Mouse (Mus musculus) lung, postnatal 0 days (tissue): ENCODE measurements around the gene Lin28b. TPM values are rescaled to one million over a fixed set of nuclear protein-coding genes. Genes with fewer than 3 reads are reported as not detected.

ENCODE experiments used
- ATAC-seq: fragments of 200-750 bp; cut with Nextera tagmentation; 2 replicates; pipeline ENCODE4 v1.8.0; 2017; ENCODE audit warnings: moderate library complexity
- DNase-seq: peaks from one replicate; pipeline ENCODE4 v3.0.0-alpha.2; 2016; ENCODE audit warnings: low spot score
- H3K27ac ChIP-seq: fragments of 300-500 bp; sonication (generic); 2 replicates; pipeline ENCODE4 v1.5.1; 2014; ENCODE audit warnings: antibody characterized with exemption, mild to moderate bottlenecking, low read length, mixed read lengths
- H3K27me3 ChIP-seq: fragments of 300-500 bp; sonication (generic); replicated peaks from 2 replicates; pipeline ENCODE4 v1.6.1; 2014; ENCODE audit warnings: low read length, mixed read lengths; ENCODE audit not compliant: insufficient read depth
- H3K36me3 ChIP-seq: fragments of 300-500 bp; sonication (generic); 2 replicates; pipeline ENCODE4 v1.6.1; 2014; ENCODE audit warnings: low read length, mixed read lengths; ENCODE audit not compliant: insufficient read depth
- H3K4me1 ChIP-seq: fragments of 300-500 bp; sonication (generic); 2 replicates; pipeline ENCODE4 v1.6.1; 2014; ENCODE audit warnings: antibody characterized with exemption, low read depth, low read length, mixed read lengths; ENCODE audit not compliant: insufficient read depth
- H3K4me2 ChIP-seq: fragments of 300-500 bp; sonication (generic); replicated peaks from 2 replicates; pipeline ENCODE4 v1.6.1; 2014; ENCODE audit warnings: low read depth, mild to moderate bottlenecking, low read length, moderate library complexity, mixed read lengths
- H3K4me3 ChIP-seq: fragments of 300-500 bp; sonication (generic); 2 replicates; pipeline ENCODE4 v1.5.1; 2014; ENCODE audit warnings: low read depth, low read length
- H3K9ac ChIP-seq: fragments of 300-500 bp; sonication (generic); replicated peaks from 2 replicates; pipeline ENCODE4 v1.6.1; 2014; ENCODE audit warnings: low read depth, mild to moderate bottlenecking
- H3K9me3 ChIP-seq: fragments of 300-500 bp; sonication (generic); 2 replicates; pipeline ENCODE4 v1.6.1; 2016; ENCODE audit warnings: low read length, mixed read lengths
- CTCF ChIP-seq: IDR thresholded peaks from 2 replicates; pipeline ENCODE4 v1.5.1; 2016; ENCODE audit warnings: antibody characterized with exemption, mild to moderate bottlenecking
- EP300 ChIP-seq: IDR thresholded peaks from 2 replicates; pipeline ENCODE4 v1.6.1; 2016; ENCODE audit warnings: antibody characterized with exemption, mild to moderate bottlenecking, control low read depth
- WGBS: fragments of 180-500 bp; shearing (Covaris S2); extraction: QIAGEN DNeasy Blood & Tissue Kit; methylation state at CpG from one replicate; pipeline ENCODE4 v1.1.7; 2014; 5-methylcytosine and 5-hydroxymethylcytosine counted together
- polyA plus RNA-seq: library from polyadenylated mRNA; unstranded; fragments of >200 nt; fragmentation: Nextera tagmentation; extraction: Ambion mirVana; gene quantifications from 2 replicates; pipeline ENCODE4 v1.2.1, GENCODE M21; 2015

Gene Lin28b
- polyA plus RNA-seq, 1 experiment from 2014 or later: 0.05 TPM

DNA sequence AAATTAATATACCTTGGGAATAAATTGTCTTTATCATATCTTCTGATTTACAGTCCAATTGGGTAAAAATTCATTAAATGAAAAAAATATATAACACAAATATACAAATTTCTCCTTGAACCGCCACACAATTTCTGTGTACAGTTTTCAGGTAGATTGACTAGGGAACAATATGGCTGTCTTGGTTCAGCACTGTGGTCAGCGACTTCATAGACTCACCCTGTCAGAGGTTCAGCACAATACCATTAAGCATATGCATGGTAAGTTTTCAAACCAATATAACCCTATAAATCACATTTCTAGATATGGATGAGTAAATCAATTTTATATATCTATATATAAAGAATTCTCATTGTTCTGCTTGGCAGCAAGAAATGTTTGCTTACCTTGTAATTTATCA is 3.0 kb downstream of the Lin28b start:
- H3K4me1 ChIP-seq: no peaks in the 10 kb centered on the region; the same call in 1 of the 2 replicates
- peak; percentile 15 for DNase-seq
- no peak overlapping the region for H3K4me2 ChIP-seq
- H3K9ac ChIP-seq: no peak overlapping the region
- H3K36me3 ChIP-seq: no peaks in the 10 kb centered on the region
- WGBS: 47% methylated on average over 2 of the region's 2 CpGs
- TF ChIP-seq CTCF (no peak), EP300 (no peak)
- no peak for ATAC-seq
- no peaks in the 10 kb centered on the region for H3K9me3 ChIP-seq
- peaks cover 31% of the 10 kb centered on the region for H3K27me3 ChIP-seq
- no peak overlapping the region for H3K27ac ChIP-seq
- H3K4me3 ChIP-seq: no peak overlapping the region

DNA sequence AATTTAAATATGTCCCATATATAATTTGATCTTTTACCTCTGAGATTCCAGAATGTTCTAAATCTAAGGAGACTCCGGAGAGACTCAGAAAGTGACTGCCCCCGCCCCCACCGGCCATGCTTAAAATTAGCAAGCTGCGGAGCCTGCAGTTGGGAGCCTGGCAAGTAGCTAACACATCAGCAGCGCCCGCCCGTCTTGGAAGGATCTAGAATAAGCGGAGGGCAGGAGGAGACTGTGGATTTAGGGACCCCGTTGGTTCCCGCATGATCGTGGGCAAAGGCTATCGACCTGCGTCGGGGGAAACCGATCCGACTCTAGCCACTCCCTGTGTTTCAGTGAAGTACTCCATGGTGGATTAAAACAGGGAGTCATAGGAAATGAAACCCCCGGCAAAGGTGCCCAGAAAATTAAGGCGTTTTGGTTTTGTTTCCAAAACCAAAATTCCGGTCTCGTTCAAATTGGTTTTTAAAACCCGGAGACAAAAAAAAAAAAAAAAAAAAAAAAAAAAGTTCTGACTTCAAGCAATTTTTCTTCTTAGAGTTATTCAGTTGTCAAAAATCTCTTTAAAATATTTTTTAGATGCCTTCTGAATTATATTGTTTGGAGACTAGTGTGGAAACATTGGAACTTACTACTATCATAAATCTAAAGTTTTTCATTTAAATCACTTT is 12.4 kb downstream of the Lin28b start:
- H3K4me1 ChIP-seq: no peaks in the 10 kb centered on the region
- peak overlapping the region; percentile 23; the same call in 1 of the 2 replicates for H3K4me2 ChIP-seq
- no peak overlapping the region for H3K4me3 ChIP-seq
- ATAC-seq (no peak), DNase-seq (no peak)
- H3K9ac ChIP-seq: no peak overlapping the region
- TF ChIP-seq EP300: no peak
- TF ChIP-seq CTCF: no peak
- no peak overlapping the region for H3K27ac ChIP-seq
- 1% methylated on average over 21 of the region's 21 CpGs for WGBS
- no peaks in the 10 kb centered on the region for H3K9me3 ChIP-seq
- H3K36me3 ChIP-seq: no peaks in the 10 kb centered on the region
- H3K27me3 ChIP-seq: peaks cover 6% of the 10 kb centered on the region; the same call in 1 of the 2 replicates

DNA sequence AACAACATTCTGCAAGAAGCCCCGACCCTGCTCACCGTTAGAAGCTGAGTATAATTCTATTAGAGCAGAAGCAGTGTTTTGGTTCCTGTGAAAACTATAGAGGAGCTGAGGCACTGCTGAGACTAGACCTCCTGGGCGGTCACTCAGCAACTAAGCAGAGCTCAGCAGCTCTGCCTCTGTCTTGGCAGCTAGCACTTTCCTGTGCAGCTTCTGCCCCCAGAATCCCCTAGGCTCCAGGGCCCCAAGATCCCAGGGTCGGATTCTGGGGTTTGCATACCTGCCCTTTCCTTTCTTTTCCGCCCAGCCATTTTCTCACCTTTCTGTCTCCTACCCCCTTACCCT is 13.1 kb downstream of the Lin28b start:
- Histone ChIP-seq H3K9me3 (no peaks in the 10 kb centered on the region), H3K9ac (no peak overlapping the region), H3K4me3 (no peak overlapping the region), H3K27ac (no peak overlapping the region), H3K36me3 (no peaks in the 10 kb centered on the region), H3K27me3 (peaks cover 6% of the 10 kb centered on the region; the same call in 1 of the 2 replicates), H3K4me1 (no peaks in the 10 kb centered on the region), H3K4me2 (no peak overlapping the region)
- ATAC-seq: no peak
- TF ChIP-seq CTCF (no peak), EP300 (no peak)
- 7% methylated on average over 5 of the region's 5 CpGs for WGBS
- DNase-seq: no peak

- no peak overlapping the region for H3K27ac ChIP-seq
- DNase-seq (no peak), ATAC-seq (no peak)
- WGBS: 10% methylated on average over 6 of the region's 6 CpGs
- TF ChIP-seq EP300: no peak
- TF ChIP-seq CTCF: no peak
- H3K4me1 ChIP-seq: no peaks in the 10 kb centered on the region
- peaks cover 6% of the 10 kb centered on the region; the same call in 1 of the 2 replicates for H3K27me3 ChIP-seq
- H3K4me2 ChIP-seq: no peak overlapping the region
- H3K9me3 ChIP-seq: no peaks in the 10 kb centered on the region
- H3K4me3 ChIP-seq: no peak overlapping the region
- H3K36me3 ChIP-seq: no peaks in the 10 kb centered on the region
- H3K9ac ChIP-seq: no peak overlapping the region
Observed at GRCm38 (mm10) chr10:45472431-45473142, 13.6 kb downstream of the Lin28b start.

GRCm38 (mm10) chr10:45471321-45471720 is 14.9 kb downstream of the Lin28b start:
- no peak overlapping the region for H3K27ac ChIP-seq
- no peak for DNase-seq
- ATAC-seq: no peak
- H3K36me3 ChIP-seq: no peaks in the 10 kb centered on the region
- TF ChIP-seq CTCF (no peak), EP300 (no peak)
- no peaks in the 10 kb centered on the region for H3K4me1 ChIP-seq
- H3K4me2 ChIP-seq: no peak overlapping the region
- peaks cover 6% of the 10 kb centered on the region; the same call in 1 of the 2 replicates for H3K27me3 ChIP-seq
- no peak overlapping the region for H3K9ac ChIP-seq
- WGBS: 24% methylated on average over 3 of the region's 3 CpGs
- H3K4me3 ChIP-seq: no peak overlapping the region
- H3K9me3 ChIP-seq: no peaks in the 10 kb centered on the region

DNA sequence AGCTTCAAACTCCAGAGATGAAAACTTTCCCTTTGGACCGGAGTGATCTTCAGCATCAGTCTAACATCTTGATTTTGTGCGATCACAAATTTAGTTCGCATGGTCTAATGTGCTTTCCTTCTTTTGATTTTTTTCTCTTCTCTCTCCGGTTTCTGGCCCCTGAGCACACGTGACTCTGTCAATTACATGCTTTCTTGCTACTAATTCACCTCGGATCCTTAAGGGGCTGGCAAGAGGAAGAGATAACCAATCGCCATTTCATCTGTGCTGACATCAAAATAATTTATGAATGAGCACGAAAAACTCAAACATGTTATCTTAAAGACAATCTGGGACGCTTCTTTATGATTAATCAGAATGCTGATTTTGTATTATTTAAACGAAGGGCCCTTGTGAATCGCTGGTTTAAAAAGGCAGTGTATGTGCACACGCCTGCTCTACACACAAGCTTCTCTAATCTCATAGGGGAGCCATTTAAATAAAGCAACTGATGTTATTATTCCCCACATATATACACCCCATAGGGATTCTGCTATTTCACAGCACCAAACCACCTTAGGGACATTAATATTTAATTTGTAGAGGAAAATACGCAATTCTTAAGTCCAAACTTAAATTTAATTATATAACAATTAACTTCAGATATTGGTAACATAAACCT is 16.0 kb downstream of the Lin28b start:
- H3K4me2 ChIP-seq: peak overlapping the region; percentile 50
- H3K4me1 ChIP-seq: no peaks in the 10 kb centered on the region
- ATAC-seq (no peak), DNase-seq (no peak)
- peak overlapping the region; percentile 33 for H3K4me3 ChIP-seq
- no peak overlapping the region for H3K27ac ChIP-seq
- TF ChIP-seq CTCF (no peak), EP300 (no peak)
- 4% methylated on average over 13 of the region's 13 CpGs for WGBS
- H3K9ac ChIP-seq: no peak overlapping the region
- peaks cover 6% of the 10 kb centered on the region; the same call in 1 of the 2 replicates for H3K27me3 ChIP-seq
- no peaks in the 10 kb centered on the region for H3K9me3 ChIP-seq
- H3K36me3 ChIP-seq: no peaks in the 10 kb centered on the region
